Comparison of ENCODE assay signal across 23 mouse cellular contexts in the genomic region with DNA sequence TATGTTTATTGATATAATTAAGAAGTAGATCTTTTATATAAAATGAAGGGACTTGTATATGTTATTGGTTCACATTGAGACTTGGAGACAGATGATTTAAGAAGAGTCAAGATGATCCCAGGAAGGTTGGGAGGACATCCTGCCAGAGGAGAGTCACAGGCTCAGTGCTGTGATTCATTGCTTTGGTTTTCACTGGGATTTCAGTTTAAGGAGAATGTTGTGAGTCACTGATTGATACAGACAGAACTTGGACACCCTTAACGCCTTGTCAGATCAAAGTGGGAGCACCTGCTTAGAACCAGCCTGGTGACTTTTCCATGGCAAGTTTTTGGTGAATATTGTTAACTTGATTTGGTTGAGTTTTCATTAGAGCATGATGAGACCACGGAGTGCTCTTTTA.
"Had no signal": no experiment of that assay in that cellular context is flagged by ENCODE, and none has a peak within 500 bp of the region (broad histone marks: within the 10 kb centered on the region; RNA-seq: fewer than 3 reads in every experiment).

No protein-coding gene starts in this region.

- H3K27me3 ChIP-seq: heart, embryonic 13.5 days; heart, embryonic 15.5 days; hindbrain, embryonic 13.5 days; hindbrain, embryonic 15.5 days; kidney, embryonic 15.5 days; limb, embryonic 13.5 days; limb, embryonic 15.5 days; liver, embryonic 12.5 days had no signal

- H3K4me3 ChIP-seq: gastrocnemius, adult 2 months; heart, adult 2 months; heart, embryonic 13.5 days; heart, embryonic 15.5 days; hindbrain, embryonic 13.5 days; hindbrain, embryonic 15.5 days; kidney, embryonic 15.5 days; limb, embryonic 13.5 days; limb, embryonic 15.5 days; liver, embryonic 12.5 days had no signal

- DNase-seq: gastrocnemius, adult 2 months; gastrocnemius, postnatal 10 days; gastrocnemius, postnatal 25 days; heart, adult 11 months; heart, adult 2 months; heart, postnatal 14 days; heart, postnatal 36 days; kidney, adult 11 months; kidney, adult 2 months; kidney, adult 9 months; kidney, postnatal 14 days; kidney, postnatal 36 days; layer of hippocampus, adult 9-11 months; layer of hippocampus, postnatal 36 days; left cerebral cortex, postnatal 4 days had no signal

- H3K36me3 ChIP-seq: heart, embryonic 13.5 days; heart, embryonic 15.5 days; hindbrain, embryonic 15.5 days; kidney, embryonic 15.5 days; limb, embryonic 13.5 days; limb, embryonic 15.5 days; liver, embryonic 12.5 days had no signal
